Mouse (Mus musculus) liver, embryonic 13.5 days (tissue): ENCODE measurements around the gene Abcc12. TPM values are rescaled to one million over a fixed set of nuclear protein-coding genes. Genes with fewer than 3 reads are reported as not detected.

Experiments
- ATAC-seq: fragments of 200-750 bp; cut with Nextera tagmentation; 2 replicates; pipeline ENCODE4 v1.8.0; 2017; ENCODE audit warnings: low read depth, mild to moderate bottlenecking, moderate number of reproducible peaks, moderate library complexity
- DNase-seq: peaks from one replicate; pipeline ENCODE4 v3.0.0; 2022
- H3K27ac ChIP-seq: fragments of 300-500 bp; sonication (generic); 2 replicates; pipeline ENCODE4 v1.5.1; 2015; ENCODE audit warnings: moderate library complexity, mild to moderate bottlenecking, inconsistent platforms
- H3K27me3 ChIP-seq: fragments of 300-500 bp; sonication (generic); 2 replicates; pipeline ENCODE4 v1.6.1; 2015; ENCODE audit warnings: mild to moderate bottlenecking, inconsistent platforms
- H3K36me3 ChIP-seq: fragments of 300-500 bp; sonication (generic); 2 replicates; pipeline ENCODE4 v1.6.1; 2015; ENCODE audit warnings: mild to moderate bottlenecking, inconsistent platforms
- H3K4me1 ChIP-seq: fragments of 300-500 bp; sonication (generic); replicated peaks from 2 replicates; pipeline ENCODE4 v1.6.1; 2015; ENCODE audit warnings: inconsistent platforms
- H3K4me2 ChIP-seq: fragments of 300-500 bp; sonication (generic); 2 replicates; pipeline ENCODE4 v1.6.1; 2015; ENCODE audit warnings: inconsistent platforms, mild to moderate bottlenecking, moderate library complexity
- H3K4me3 ChIP-seq: fragments of 300-500 bp; sonication (generic); replicated peaks from 2 replicates; pipeline ENCODE4 v1.5.1; 2015; ENCODE audit warnings: mild to moderate bottlenecking, inconsistent platforms
- H3K9ac ChIP-seq: fragments of 300-500 bp; sonication (generic); 2 replicates; pipeline ENCODE4 v1.6.1; 2015; ENCODE audit warnings: mild to moderate bottlenecking, inconsistent platforms
- H3K9me3 ChIP-seq: fragments of 300-500 bp; sonication (generic); replicated peaks from 2 replicates; pipeline ENCODE4 v1.6.1; 2016; ENCODE audit warnings: inconsistent platforms
- WGBS: fragments of 180-500 bp; shearing (Covaris S2); methylation state at CpG from one replicate; pipeline ENCODE4 v1.1.7; 2015; ENCODE audit not compliant: insufficient replicate concordance; 5-methylcytosine and 5-hydroxymethylcytosine counted together
- polyA plus RNA-seq: library from polyadenylated mRNA; unstranded; fragments of >200 nt; fragmentation: Nextera tagmentation; extraction: Ambion mirVana; gene quantifications from 2 replicates; pipeline ENCODE4 v1.2.1, GENCODE M21; 2015

The Abcc12 gene
- polyA plus RNA-seq, 1 experiment from 2014 or later, result not detected

- Histone ChIP-seq H3K27ac (no peak overlapping the region), H3K4me2 (no peak overlapping the region), H3K4me3 (no peak overlapping the region), H3K36me3 (no peaks in the 10 kb centered on the region), H3K9me3 (no peaks in the 10 kb centered on the region), H3K27me3 (no peaks in the 10 kb centered on the region), H3K4me1 (no peaks in the 10 kb centered on the region), H3K9ac (no peak overlapping the region)
- no peak for DNase-seq
- WGBS, result 33% methylated on average over 7 of the region's 7 CpGs
- no peak for ATAC-seq
These were observed 79.1 kb downstream of the Abcc12 start for GRCm38 (mm10) chr8:86501341-86501740.

DNA sequence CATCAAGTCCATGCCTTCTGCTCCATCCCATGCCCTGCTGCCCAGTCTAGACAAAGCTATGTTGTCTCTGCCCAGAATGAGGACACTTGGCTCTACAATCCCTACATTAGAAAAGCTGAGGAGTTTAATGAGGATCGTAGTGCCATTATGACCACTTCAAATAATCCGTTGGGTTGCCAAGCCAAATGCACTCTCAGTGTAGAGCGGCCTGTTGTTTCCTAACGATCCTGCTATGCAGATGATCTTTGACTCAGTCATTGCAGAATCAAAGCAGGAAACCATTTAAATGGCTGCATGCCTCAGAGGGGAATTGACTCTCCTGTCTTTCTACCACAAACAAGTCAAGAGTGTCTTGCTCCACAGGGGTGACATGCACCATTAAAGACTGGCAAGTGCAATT is 85.4 kb downstream of the Abcc12 start:
- Histone ChIP-seq H3K9ac (no peak overlapping the region), H3K4me1 (no peaks in the 10 kb centered on the region), H3K36me3 (no peaks in the 10 kb centered on the region), H3K4me2 (no peak overlapping the region), H3K27ac (no peak overlapping the region), H3K27me3 (no peaks in the 10 kb centered on the region), H3K4me3 (no peak overlapping the region), H3K9me3 (no peaks in the 10 kb centered on the region)
- 71% methylated on average over 4 of the region's 4 CpGs for whole genome bisulfite sequencing
- DNase-seq, result no peak
- no peak for ATAC-seq

DNA sequence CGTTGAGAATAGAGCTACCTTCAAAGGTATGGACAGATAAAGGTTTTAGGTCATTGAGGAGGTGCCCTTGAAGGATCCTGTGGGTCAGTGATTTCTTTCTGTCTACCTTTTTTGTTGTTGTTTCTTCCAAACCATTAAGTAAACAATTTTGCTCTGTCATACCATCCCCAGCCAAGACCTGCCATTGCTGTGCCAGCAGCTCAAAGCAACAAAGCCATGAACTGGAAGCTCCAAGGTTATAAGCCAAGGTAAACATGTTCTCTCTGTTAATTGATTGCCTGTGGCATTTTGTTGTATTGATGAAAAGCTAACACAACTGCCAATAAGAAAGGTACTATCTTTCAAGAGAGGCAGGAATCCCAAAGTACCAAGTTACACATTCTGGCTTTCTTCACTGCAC is 86.6 kb downstream of the Abcc12 start:
- WGBS, result 41% methylated on average over 1 of the region's 1 CpGs
- H3K36me3 ChIP-seq, result no peaks in the 10 kb centered on the region
- H3K27ac ChIP-seq, result no peak overlapping the region
- ATAC-seq (no peak), DNase-seq (no peak)
- H3K4me2 ChIP-seq, result no peak overlapping the region
- H3K27me3 ChIP-seq, result no peaks in the 10 kb centered on the region
- no peak overlapping the region for H3K9ac ChIP-seq
- H3K4me3 ChIP-seq, result no peak overlapping the region
- no peaks in the 10 kb centered on the region for H3K4me1 ChIP-seq
- no peaks in the 10 kb centered on the region for H3K9me3 ChIP-seq

GRCm38 (mm10) chr8:86485411-86485810 is 95.1 kb downstream of the Abcc12 start:
- H3K9ac ChIP-seq, result no peak overlapping the region
- no peaks in the 10 kb centered on the region for H3K4me1 ChIP-seq
- no peaks in the 10 kb centered on the region for H3K36me3 ChIP-seq
- no peak overlapping the region for H3K27ac ChIP-seq
- WGBS, result 78% methylated on average over 6 of the region's 6 CpGs
- no peaks in the 10 kb centered on the region for H3K27me3 ChIP-seq
- H3K4me2 ChIP-seq, result no peak overlapping the region
- DNase-seq, result no peak
- no peak for ATAC-seq
- no peaks in the 10 kb centered on the region for H3K9me3 ChIP-seq
- no peak overlapping the region for H3K4me3 ChIP-seq

DNA sequence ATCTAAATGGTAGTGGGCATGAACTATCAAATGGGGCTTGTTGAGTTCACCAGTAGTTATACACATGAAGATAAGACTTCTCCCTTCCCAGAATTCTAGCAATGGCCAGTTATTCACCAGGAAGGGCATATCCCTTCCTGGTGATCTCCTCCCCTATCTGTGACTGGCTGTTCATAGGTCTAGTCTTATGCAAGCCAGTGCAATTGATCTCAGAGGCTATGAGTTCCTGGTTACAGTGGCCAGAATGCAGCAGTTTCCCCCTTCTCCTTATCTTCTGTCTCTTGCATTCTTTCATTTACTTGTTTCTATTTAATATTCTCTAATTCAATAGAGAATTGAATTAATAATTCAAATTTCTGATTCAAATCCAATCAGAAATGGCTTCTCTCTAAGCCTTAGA is 96.2 kb downstream of the Abcc12 start:
- H3K27me3 ChIP-seq, result no peaks in the 10 kb centered on the region

GRCm38 (mm10) chr8:86482116-86482515 is 98.4 kb downstream of the Abcc12 start:
- no peaks in the 10 kb centered on the region for H3K27me3 ChIP-seq
- no peak overlapping the region for H3K4me2 ChIP-seq
- ATAC-seq (no peak), DNase-seq (no peak)
- H3K9me3 ChIP-seq, result no peaks in the 10 kb centered on the region
- no peak overlapping the region for H3K4me3 ChIP-seq
- no peaks in the 10 kb centered on the region for H3K4me1 ChIP-seq
- no peak overlapping the region for H3K27ac ChIP-seq
- 41% methylated on average over 1 of the region's 1 CpGs for WGBS
- H3K9ac ChIP-seq, result no peak overlapping the region
- no peaks in the 10 kb centered on the region for H3K36me3 ChIP-seq

More for the DNA sequence above, 96.2 kb downstream of the Abcc12 start:
- Histone ChIP-seq H3K9ac (no peak overlapping the region), H3K4me1 (no peaks in the 10 kb centered on the region), H3K4me3 (no peak overlapping the region), H3K4me2 (no peak overlapping the region), H3K9me3 (no peaks in the 10 kb centered on the region), H3K27ac (no peak overlapping the region), H3K36me3 (no peaks in the 10 kb centered on the region)
- ATAC-seq (no peak), DNase-seq (no peak)

DNA sequence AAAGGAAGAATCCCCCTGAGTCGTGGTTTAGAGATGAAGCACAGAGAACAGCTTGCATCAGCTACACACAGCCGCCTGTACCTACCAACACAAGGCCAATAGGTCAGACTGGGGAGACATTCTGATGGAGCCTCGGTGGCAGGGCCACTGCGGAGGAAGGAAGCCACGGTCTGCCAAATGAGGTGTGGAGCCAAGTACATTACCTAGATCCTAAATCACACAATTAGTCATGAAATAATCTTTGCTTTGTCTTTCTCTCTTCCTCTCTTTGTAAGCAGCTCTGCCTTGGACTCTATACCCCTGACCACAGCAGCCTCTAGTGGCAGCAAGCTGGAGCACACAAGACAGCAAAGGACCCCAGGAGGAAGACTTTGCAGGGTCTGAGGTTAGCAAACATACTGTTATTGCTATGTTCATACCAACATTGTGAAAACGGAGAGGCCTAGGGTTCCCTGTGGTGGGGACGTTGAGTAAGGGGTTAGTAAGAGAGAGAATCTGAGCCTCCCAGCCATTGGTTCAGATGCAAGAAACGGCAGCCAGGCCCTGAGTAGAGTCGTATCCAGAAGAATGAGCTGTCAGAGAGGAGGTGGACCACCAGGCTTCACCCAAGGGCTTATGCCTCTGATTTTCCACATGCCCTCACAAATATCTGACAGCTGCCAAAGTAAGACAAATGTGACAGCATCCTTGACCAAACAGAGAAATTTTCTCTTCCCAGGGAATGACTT is 104.6 kb downstream of the Abcc12 start:
- 48% methylated on average over 9 of the region's 9 CpGs for WGBS
- ATAC-seq, result no peak
- H3K9ac ChIP-seq, result no peak overlapping the region
- H3K4me3 ChIP-seq, result no peak overlapping the region
- H3K9me3 ChIP-seq, result no peaks in the 10 kb centered on the region
- no peak overlapping the region for H3K4me2 ChIP-seq
- no peaks in the 10 kb centered on the region for H3K4me1 ChIP-seq
- DNase-seq, result no peak
- H3K36me3 ChIP-seq, result no peaks in the 10 kb centered on the region
- no peak overlapping the region for H3K27ac ChIP-seq
- no peaks in the 10 kb centered on the region for H3K27me3 ChIP-seq

GRCm38 (mm10) chr8:86474461-86474860 is 106.0 kb downstream of the Abcc12 start:
- H3K27ac ChIP-seq, result no peak overlapping the region
- no peaks in the 10 kb centered on the region for H3K9me3 ChIP-seq
- H3K36me3 ChIP-seq, result no peaks in the 10 kb centered on the region
- no peaks in the 10 kb centered on the region for H3K27me3 ChIP-seq
- no peak for ATAC-seq
- H3K4me3 ChIP-seq, result no peak overlapping the region
- H3K4me1 ChIP-seq, result no peaks in the 10 kb centered on the region
- H3K4me2 ChIP-seq, result no peak overlapping the region
- WGBS, result 59% methylated on average over 4 of the region's 4 CpGs
- no peak overlapping the region for H3K9ac ChIP-seq
- no peak for DNase-seq

DNA sequence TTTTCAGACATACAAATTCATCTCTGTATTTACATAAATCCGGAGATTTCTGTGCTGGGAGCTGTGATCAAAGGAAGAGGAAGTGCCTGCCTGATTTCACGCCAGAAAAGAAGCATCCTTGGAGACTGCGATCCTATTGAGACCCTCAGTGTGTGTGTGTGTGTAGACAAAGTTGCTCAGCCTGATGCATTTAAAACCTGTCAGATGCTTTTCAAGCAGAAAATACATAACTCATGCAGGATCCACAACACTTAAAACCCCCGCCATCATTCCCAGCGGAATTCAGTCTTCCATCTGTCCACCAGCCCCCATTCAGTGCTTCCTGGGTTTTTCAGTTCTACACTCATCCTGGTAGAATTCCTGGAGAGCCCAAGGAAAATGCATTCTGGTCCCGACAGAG is 107.4 kb downstream of the Abcc12 start:
- no peaks in the 10 kb centered on the region for H3K27me3 ChIP-seq
- no peaks in the 10 kb centered on the region for H3K4me1 ChIP-seq
- WGBS, result 64% methylated on average over 6 of the region's 6 CpGs
- H3K9me3 ChIP-seq, result no peaks in the 10 kb centered on the region
- ATAC-seq, result no peak
- no peaks in the 10 kb centered on the region for H3K36me3 ChIP-seq
- no peak overlapping the region for H3K27ac ChIP-seq
- H3K9ac ChIP-seq, result no peak overlapping the region
- no peak for DNase-seq
- no peak overlapping the region for H3K4me3 ChIP-seq
- no peak overlapping the region for H3K4me2 ChIP-seq

DNA sequence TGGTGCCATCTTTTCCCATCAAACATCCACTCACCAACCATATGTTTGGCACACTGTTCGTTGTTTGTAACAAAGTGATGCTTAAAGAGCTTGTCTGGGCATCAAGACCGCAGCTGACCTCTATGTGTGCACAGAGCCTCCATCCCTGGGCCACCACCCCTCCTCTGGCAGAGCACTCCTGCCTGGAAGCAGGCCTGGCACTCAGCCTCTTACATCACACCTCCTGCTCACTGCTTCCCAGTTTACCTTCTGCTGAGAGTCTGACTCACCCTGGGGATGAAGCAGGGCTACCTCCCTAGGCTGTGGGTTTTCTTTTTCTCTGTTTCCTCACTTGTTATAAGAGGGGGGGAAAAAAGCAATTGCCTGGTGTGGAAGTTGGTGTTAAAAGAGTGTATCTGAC is 109.8 kb downstream of the Abcc12 start:
- no peaks in the 10 kb centered on the region for H3K27me3 ChIP-seq
- 44% methylated on average over 2 of the region's 2 CpGs for WGBS
- no peaks in the 10 kb centered on the region for H3K36me3 ChIP-seq
- ATAC-seq, result no peak
- H3K4me2 ChIP-seq, result no peak overlapping the region
- H3K4me3 ChIP-seq, result no peak overlapping the region
- no peak overlapping the region for H3K9ac ChIP-seq
- no peaks in the 10 kb centered on the region for H3K4me1 ChIP-seq
- H3K27ac ChIP-seq, result no peak overlapping the region
- H3K9me3 ChIP-seq, result no peaks in the 10 kb centered on the region
- DNase-seq, result no peak

- no peak for DNase-seq
- 68% methylated on average over 2 of the region's 2 CpGs for WGBS
- no peaks in the 10 kb centered on the region for H3K36me3 ChIP-seq
These were observed 117.3 kb downstream of the Abcc12 start for GRCm38 (mm10) chr8:86463215-86463614.

GRCm38 (mm10) chr8:86460372-86460771 is 120.1 kb downstream of the Abcc12 start:
- WGBS, result 67% methylated on average over 5 of the region's 5 CpGs

More at GRCm38 (mm10) chr8:86463215-86463614, 117.3 kb downstream of the Abcc12 start:
- H3K4me2 ChIP-seq, result no peak overlapping the region
- no peaks in the 10 kb centered on the region for H3K4me1 ChIP-seq
- no peak overlapping the region for H3K9ac ChIP-seq
- H3K27ac ChIP-seq, result no peak overlapping the region
- H3K27me3 ChIP-seq, result no peaks in the 10 kb centered on the region
- H3K9me3 ChIP-seq, result no peaks in the 10 kb centered on the region
- ATAC-seq, result no peak
- no peak overlapping the region for H3K4me3 ChIP-seq

More at GRCm38 (mm10) chr8:86460372-86460771, 120.1 kb downstream of the Abcc12 start:
- no peak overlapping the region for H3K4me3 ChIP-seq
- H3K36me3 ChIP-seq, result no peaks in the 10 kb centered on the region
- no peak overlapping the region for H3K9ac ChIP-seq
- no peaks in the 10 kb centered on the region for H3K27me3 ChIP-seq
- no peak overlapping the region for H3K4me2 ChIP-seq
- no peaks in the 10 kb centered on the region for H3K9me3 ChIP-seq
- no peaks in the 10 kb centered on the region for H3K4me1 ChIP-seq
- ATAC-seq, result no peak
- no peak for DNase-seq
- no peak overlapping the region for H3K27ac ChIP-seq
